Mouse (Mus musculus) forebrain, embryonic 13.5 days (tissue): ENCODE measurements around the gene Wfikkn1. TPM values are rescaled to one million over a fixed set of nuclear protein-coding genes. Genes with fewer than 3 reads are reported as not detected.

ENCODE experiments used
- ATAC-seq: fragments of 200-750 bp; cut with Nextera tagmentation; 2 replicates; pipeline ENCODE4 v1.8.0; 2017
- H3K27ac ChIP-seq: fragments of 300-500 bp; sonication (generic); 2 replicates; pipeline ENCODE4 v1.5.1; 2015; ENCODE audit warnings: inconsistent platforms, mild to moderate bottlenecking, moderate library complexity
- H3K27me3 ChIP-seq: fragments of 300-500 bp; sonication (generic); 2 replicates; pipeline ENCODE4 v1.6.1; 2015; ENCODE audit warnings: mild to moderate bottlenecking, inconsistent platforms
- H3K36me3 ChIP-seq: fragments of 300-500 bp; sonication (generic); 2 replicates; pipeline ENCODE4 v1.6.1; 2015; ENCODE audit warnings: mild to moderate bottlenecking, inconsistent platforms; ENCODE audit not compliant: poor library complexity, severe bottlenecking
- H3K4me1 ChIP-seq: fragments of 300-500 bp; sonication (generic); 2 replicates; pipeline ENCODE4 v1.6.1; 2015; ENCODE audit warnings: inconsistent platforms
- H3K4me2 ChIP-seq: fragments of 300-500 bp; sonication (generic); 2 replicates; pipeline ENCODE4 v1.6.1; 2015; ENCODE audit warnings: inconsistent platforms, mild to moderate bottlenecking, moderate library complexity
- H3K4me3 ChIP-seq: fragments of 300-500 bp; sonication (generic); 2 replicates; pipeline ENCODE4 v1.5.1; 2015; ENCODE audit warnings: mild to moderate bottlenecking, inconsistent platforms
- H3K9ac ChIP-seq: fragments of 300-500 bp; sonication (generic); 2 replicates; pipeline ENCODE4 v1.6.1; 2015; ENCODE audit warnings: mild to moderate bottlenecking, inconsistent platforms
- H3K9me3 ChIP-seq: fragments of 300-500 bp; sonication (generic); replicated peaks from 2 replicates; pipeline ENCODE4 v1.6.1; 2016; ENCODE audit warnings: inconsistent platforms
- WGBS: fragments of 180-500 bp; shearing (Covaris S2); methylation state at CpG from one replicate; pipeline ENCODE4 v1.1.7; 2015; 5-methylcytosine and 5-hydroxymethylcytosine counted together
- polyA plus RNA-seq: library from polyadenylated mRNA; unstranded; fragments of >200 nt; fragmentation: Nextera tagmentation; extraction: Ambion mirVana; gene quantifications from 2 replicates; pipeline ENCODE4 v1.2.1, GENCODE M21; 2015

The Wfikkn1 gene
- polyA plus RNA-seq, 1 experiment from 2014 or later, result 0.76 TPM

DNA sequence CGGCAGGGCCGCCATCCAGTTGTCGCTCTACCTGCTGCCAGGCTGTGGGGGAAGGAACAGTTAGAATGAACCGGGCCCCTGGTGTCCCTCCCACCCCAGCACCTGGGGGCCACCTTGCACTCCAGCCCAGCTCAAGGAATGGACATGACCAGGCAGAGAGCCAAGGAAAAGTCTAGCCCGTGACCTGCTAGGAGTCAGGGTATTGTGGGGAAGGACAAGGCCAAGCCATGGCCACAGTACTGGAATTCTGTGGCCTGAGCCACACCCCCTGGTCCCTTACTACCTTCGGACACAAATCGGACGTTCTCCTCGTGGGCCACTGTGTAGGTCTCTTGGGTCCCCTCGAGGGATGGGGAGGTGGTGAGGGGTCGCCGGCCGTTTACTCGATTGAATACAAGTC is 16.3 kb downstream of the Wfikkn1 start:
- no peaks in the 10 kb centered on the region for H3K9me3 ChIP-seq
- 93% methylated on average over 14 of the region's 14 CpGs for WGBS
- no peak overlapping the region for H3K4me2 ChIP-seq
- no peak for ATAC-seq
- H3K9ac ChIP-seq, result no peak overlapping the region
- peaks cover 40% of the 10 kb centered on the region for H3K4me1 ChIP-seq
- H3K36me3 ChIP-seq, result no peaks in the 10 kb centered on the region
- H3K27ac ChIP-seq, result no peak overlapping the region
- no peak overlapping the region for H3K4me3 ChIP-seq
- no peaks in the 10 kb centered on the region for H3K27me3 ChIP-seq

DNA sequence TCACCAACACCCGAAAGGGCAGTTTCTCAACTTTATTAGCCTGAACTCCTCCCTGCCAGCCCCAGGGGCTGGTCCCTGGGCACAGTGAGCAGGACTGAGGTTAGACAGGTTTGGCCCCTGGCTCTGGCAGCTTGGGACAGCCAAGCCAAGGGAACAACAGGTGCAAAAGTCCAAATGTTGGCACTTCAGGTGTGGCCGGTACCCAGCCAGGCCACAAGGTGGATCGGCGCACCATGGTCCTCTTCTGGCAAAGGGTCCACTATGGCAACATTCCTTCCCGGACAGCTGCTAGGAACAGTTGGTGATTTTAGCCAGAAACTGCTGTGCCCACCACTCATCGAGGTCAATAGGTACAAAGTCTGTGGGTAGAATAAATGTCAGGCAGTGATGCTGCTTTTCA is 17.0 kb downstream of the Wfikkn1 start:
- no peak overlapping the region for H3K4me3 ChIP-seq
- H3K4me2 ChIP-seq, result no peak overlapping the region
- 88% methylated on average over 6 of the region's 6 CpGs for whole genome bisulfite sequencing
- no peak overlapping the region for H3K9ac ChIP-seq
- peaks cover 35% of the 10 kb centered on the region for H3K4me1 ChIP-seq
- no peaks in the 10 kb centered on the region for H3K36me3 ChIP-seq
- H3K9me3 ChIP-seq, result no peaks in the 10 kb centered on the region
- no peaks in the 10 kb centered on the region for H3K27me3 ChIP-seq
- ATAC-seq, result no peak
- no peak overlapping the region for H3K27ac ChIP-seq

DNA sequence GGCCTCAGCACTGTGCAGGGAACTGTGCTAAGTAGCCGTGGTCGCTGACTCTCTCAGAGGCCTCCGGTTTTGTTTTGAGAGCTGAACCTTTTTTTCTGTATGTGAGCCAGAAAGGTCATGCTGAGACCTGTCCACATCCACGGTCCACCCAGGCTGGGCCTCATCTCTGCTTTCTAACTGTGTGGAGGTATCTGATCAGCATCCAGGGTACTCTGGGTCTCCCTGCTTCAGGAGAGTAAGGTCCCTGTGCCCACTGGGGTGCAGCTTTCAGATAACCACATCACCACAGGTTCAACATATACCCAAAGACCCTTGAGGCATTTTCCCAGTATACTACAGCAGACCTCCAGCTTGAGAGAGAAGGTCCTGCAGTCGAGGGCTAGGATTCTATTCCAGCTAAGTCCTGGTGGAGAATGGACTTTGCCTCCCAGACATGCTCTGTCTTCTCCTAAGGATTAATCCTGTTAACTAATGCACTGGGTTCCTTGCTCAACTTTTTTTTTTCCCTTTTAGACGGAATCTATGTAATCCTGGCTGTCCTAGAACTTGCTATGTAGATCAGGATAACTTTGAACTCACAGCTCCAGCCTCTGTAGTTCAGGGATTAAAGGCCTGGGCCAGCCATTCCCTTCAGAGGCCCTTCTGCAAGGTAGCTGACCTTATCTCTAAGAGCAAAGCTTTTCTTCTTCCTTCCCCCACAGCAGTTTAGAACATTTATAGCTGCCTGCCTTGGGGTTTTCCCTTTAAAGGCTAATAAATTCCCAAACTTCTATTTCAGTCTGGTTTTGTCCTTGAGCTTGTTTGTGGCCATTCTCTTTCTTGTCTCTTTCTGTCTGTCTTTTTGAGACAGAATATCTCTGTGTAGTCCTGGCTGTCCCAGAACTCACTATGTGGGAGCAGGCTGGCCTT is 18.7 kb downstream of the Wfikkn1 start:
- 9% methylated on average over 6 of the region's 6 CpGs for WGBS
- H3K4me1 ChIP-seq, result peaks cover 24% of the 10 kb centered on the region

DNA sequence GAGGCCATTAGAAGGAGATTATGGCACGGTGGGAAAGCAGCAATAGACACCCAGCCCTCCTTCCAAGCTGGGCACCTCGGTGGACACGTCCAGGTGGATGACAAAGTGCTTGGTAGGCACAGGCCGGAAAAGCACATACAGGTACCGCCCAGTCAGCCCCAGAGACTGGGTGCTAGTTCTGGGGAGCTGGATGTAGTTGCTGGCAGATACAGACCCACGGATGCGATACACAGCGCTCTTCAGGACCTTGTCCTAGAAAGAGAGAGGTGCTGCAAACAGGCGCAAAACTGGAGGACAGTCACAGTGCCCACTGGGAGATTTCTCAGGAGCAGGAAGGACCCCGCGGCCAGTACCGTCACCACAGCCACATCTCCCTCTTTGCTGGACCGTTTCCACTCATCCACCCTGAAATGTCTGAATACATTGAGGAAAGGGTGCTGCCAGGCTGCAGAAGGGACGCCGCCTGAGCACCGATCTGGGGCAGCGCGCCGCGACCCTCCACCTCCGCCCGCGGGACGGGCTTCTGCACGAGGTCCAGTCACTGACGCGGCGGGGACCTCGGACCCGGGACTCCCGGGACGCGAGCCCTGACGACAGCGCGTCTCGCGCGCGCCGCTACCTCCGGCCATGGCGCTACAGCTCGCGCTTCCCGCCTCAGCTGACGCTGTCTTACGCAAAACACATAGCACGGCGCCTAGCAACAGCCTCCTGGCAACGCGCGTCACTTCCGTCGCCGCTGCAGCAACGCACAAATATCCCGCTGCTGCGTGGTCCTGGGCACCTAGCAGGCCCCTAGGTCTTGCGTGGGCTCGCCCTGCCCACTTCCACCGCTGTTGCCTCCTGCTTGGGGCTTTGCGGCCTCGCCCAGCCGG is 19.6 kb downstream of the Wfikkn1 start, which contains the start of gene Wdr90:
TSS of gene Wdr90 (minus strand) at position 670 of the 872 bp plus-strand sequence.
- Histone ChIP-seq H3K4me1 (peaks cover 24% of the 10 kb centered on the region), H3K4me2 (peak within 1 kb of the TSS; percentile 87), H3K27me3 (no peaks in the 10 kb centered on the region), H3K9me3 (no peaks in the 10 kb centered on the region), H3K9ac (peak within 1 kb of the TSS; percentile 84), H3K27ac (peak within 1 kb of the TSS; percentile 68), H3K4me3 (peak within 1 kb of the TSS; percentile 65), H3K36me3 (no peaks in the 10 kb centered on the region)
- 4% methylated on average over 64 of the region's 65 CpGs for WGBS
- ATAC-seq, result peak; percentile 97

More for the DNA sequence above, 18.7 kb downstream of the Wfikkn1 start:
- Histone ChIP-seq H3K9me3 (no peaks in the 10 kb centered on the region), H3K4me3 (peak overlapping the region; percentile 65), H3K27ac (peak overlapping the region; percentile 68), H3K4me2 (peak overlapping the region; percentile 87), H3K27me3 (no peaks in the 10 kb centered on the region), H3K9ac (peak overlapping the region; percentile 84), H3K36me3 (no peaks in the 10 kb centered on the region)
- ATAC-seq, result 0 out of 2 replicates have a peak, but pooled peaks have one; percentile 1

DNA sequence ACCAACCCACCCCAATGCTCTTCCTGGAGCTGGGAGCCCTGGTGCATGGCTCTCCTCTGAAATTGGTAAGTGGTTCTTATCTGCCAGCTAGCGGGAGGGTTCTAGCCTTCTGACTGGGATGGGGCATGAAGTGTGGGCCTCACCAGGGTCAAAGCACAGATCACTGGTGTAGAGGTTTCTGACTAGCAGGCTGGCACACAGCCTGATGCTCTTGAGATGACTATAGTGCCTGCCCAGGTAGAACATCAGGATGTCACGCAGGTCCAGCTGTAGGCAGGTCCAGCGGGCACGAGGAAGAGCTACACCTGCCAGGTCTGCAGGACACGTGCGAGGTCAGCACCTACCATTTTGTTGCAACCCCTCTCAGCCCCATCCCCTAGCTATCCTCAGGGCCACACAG is 20.4 kb downstream of the Wfikkn1 start:
- H3K27ac ChIP-seq, result no peak overlapping the region
- peak overlapping the region; percentile 65 for H3K4me3 ChIP-seq
- peaks cover 24% of the 10 kb centered on the region for H3K4me1 ChIP-seq
- WGBS, result 91% methylated on average over 6 of the region's 6 CpGs
- no peaks in the 10 kb centered on the region for H3K9me3 ChIP-seq
- ATAC-seq, result no peak
- peak overlapping the region; percentile 87 for H3K4me2 ChIP-seq
- H3K27me3 ChIP-seq, result no peaks in the 10 kb centered on the region
- H3K9ac ChIP-seq, result peak overlapping the region; percentile 84
- H3K36me3 ChIP-seq, result peaks cover 3% of the 10 kb centered on the region

DNA sequence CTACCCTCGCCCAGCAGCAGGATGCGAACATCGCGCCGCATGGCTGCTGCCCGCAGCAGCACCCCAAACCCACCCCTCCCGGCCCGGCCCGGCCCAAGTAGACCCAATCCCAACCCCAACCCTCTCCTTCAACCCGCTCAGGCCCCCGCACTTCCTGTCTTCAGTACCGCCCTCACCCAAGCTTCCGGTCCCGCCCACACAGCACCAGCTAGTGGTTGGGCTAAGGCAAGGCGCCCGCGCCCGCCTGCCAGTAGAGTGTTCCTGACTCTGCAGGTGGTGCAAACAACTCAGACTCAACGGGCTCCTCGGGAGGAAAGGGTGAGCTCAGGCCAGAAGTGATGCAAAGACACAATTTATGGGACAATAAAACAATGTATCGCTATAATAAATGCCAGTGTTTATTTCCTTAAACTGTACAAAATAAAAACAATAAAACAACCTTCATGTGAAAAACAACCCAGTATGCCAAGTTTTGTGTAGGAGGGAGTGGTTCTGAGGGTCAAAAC is 36.2 kb downstream of the Wfikkn1 start, which contains the start of gene Rhot2:
TSS of gene Rhot2 (minus strand) at position 456 of the 506 bp plus-strand sequence.
- Histone ChIP-seq H3K4me3 (peak within 1 kb of the TSS; percentile 73), H3K36me3 (peaks cover 66% of the 10 kb centered on the region), H3K27me3 (no peaks in the 10 kb centered on the region), H3K27ac (peak within 1 kb of the TSS; percentile 66), H3K9me3 (no peaks in the 10 kb centered on the region), H3K9ac (peak within 1 kb of the TSS; percentile 74), H3K4me2 (peak within 1 kb of the TSS; percentile 96), H3K4me1 (peaks cover 17% of the 10 kb centered on the region)
- ATAC-seq, result peak; percentile 96
- WGBS, result 1% methylated on average over 21 of the region's 21 CpGs

DNA sequence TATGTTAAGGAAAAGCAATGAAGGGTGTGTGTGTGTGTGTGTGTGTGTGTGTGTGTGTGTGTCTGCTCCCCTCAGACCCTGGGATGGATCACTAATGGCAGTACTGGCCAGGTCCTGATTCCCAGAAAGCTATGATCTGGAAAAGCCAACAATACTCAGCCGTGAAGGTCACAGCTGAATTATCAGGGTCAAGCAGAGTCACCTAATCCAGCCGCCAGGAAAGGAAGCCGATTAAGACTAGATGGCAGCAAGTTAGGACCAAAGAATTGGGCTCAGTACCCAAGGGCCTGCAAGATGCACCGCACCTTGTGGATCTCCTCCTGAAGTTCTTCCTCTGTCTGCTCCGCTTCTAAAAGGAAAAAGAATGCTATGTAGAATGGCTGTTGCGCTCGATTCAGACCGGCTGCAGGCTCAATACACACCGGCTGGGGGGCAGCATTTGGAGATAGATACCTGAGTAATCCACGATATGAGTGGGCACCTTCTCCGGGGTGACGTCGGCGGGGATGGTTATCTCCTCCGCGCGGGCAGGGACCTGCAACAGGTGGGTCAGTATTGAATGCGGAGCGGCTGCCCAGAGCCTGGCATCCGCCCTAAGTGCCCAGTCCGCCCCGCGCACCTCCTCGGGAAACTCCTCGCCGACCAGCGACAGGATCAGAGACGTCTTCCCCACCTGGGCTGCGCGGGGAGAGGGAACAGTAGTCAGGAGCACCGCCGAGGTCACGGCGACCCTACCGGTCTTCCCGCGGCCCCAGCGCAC is 36.8 kb downstream of the Wfikkn1 start:
- H3K9me3 ChIP-seq, result no peaks in the 10 kb centered on the region
- 4% methylated on average over 35 of the region's 38 CpGs for WGBS
- H3K27me3 ChIP-seq, result no peaks in the 10 kb centered on the region
- H3K4me3 ChIP-seq, result peak overlapping the region; percentile 73
- H3K4me1 ChIP-seq, result peaks cover 17% of the 10 kb centered on the region
- ATAC-seq, result no peak; the same call in none of the 2 replicates
- H3K4me2 ChIP-seq, result peak overlapping the region; percentile 96
- H3K36me3 ChIP-seq, result peaks cover 66% of the 10 kb centered on the region
- H3K9ac ChIP-seq, result peak overlapping the region; percentile 74
- H3K27ac ChIP-seq, result peak overlapping the region; percentile 66

DNA sequence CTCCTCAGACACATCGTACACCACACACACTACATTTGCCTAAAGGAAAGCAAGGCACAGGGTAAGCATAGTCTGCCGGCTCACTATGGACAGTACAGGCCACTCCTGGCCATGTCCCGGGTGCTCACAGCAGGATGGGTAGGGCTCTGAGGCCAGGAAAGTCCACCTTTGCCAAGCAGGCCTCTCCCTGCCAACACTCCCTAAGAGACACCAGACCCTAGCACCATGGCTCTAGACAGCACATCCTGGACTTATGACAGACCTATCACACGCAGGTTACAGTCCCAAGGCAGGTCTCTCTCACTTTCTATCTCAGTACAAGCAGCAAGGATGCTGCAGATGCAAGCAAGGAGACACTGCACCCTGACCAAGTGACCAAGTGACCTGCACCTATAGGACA is 37.5 kb downstream of the Wfikkn1 start:
- H3K27me3 ChIP-seq, result no peaks in the 10 kb centered on the region
- peak overlapping the region; percentile 74 for H3K9ac ChIP-seq
- H3K27ac ChIP-seq, result no peak overlapping the region
- no peaks in the 10 kb centered on the region for H3K9me3 ChIP-seq
- peak overlapping the region; percentile 73 for H3K4me3 ChIP-seq
- peaks cover 63% of the 10 kb centered on the region for H3K36me3 ChIP-seq
- H3K4me1 ChIP-seq, result peaks cover 18% of the 10 kb centered on the region
- peak overlapping the region; percentile 96 for H3K4me2 ChIP-seq
- no peak for ATAC-seq
- 95% methylated on average over 4 of the region's 4 CpGs for WGBS

DNA sequence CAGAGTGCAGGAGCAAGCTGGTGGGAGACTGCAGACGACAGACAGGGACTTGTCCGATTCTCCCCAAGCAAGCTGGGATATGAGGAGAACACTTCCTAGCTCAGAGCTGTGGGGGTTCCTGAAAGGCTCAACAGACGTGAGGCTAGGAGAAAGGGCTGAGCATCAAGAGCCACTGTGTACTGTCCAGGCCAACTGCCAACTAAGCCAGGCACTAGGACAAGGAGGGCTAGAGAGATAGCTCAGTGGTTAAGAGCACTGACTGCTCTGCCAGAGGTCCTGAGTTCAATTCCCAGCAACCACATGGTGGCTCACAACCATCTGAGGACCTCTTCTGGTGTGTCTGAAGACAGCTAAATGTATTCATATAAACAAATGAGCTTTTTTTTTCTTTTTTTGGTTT is 38.1 kb downstream of the Wfikkn1 start:
- Histone ChIP-seq H3K4me3 (no peak overlapping the region), H3K4me1 (peaks cover 25% of the 10 kb centered on the region), H3K36me3 (peaks cover 63% of the 10 kb centered on the region), H3K9me3 (no peaks in the 10 kb centered on the region), H3K4me2 (no peak overlapping the region), H3K9ac (0 out of 2 replicates have a peak overlapping the region, but pooled peaks have one; percentile 8), H3K27ac (no peak overlapping the region), H3K27me3 (no peaks in the 10 kb centered on the region)
- WGBS, result 82% methylated on average over 3 of the region's 3 CpGs
- ATAC-seq, result no peak

DNA sequence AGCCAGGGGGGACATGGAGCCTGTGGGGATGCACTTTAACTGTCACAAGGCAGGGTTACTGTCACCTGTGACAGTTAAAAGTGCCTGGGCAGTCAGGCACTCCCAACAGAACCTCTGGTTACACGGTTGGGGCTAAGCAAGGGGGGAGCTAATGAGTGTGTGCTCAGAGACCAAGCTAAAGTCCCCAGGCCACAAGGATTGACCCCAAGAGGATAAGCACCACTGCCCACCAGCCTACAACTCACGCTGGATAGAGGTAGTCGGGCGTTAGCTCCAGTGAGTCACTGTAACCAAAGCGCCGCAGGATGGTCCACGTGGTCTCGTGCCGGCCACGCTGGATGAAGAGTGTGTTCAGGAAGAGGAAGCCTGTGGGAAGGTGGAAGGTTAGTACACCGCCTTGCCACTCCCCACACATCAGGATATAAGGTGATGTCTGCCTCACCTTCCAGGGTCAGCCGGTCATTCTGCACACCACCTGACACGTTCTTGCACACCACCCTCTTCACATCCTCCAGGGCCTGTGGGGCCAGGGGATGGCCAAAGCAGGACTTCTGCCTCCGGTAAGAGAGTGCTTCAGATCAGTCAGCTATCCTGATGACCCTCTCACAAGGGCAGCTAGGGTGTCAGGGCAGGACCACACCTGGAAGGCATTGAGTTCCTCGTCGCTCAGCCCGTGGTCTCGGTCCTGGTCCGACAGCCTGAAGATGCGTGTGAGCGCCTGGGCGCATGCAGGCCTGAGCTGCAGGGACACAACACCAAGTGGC is 39.4 kb downstream of the Wfikkn1 start, which contains the start of gene Gm20683:
TSS of gene Gm20683 (minus strand) at position 647 of the 764 bp plus-strand sequence.
- ATAC-seq, result no peak
- Histone ChIP-seq H3K36me3 (peaks cover 59% of the 10 kb centered on the region), H3K27me3 (no peaks in the 10 kb centered on the region), H3K4me3 (no peak within 1 kb of the TSS), H3K4me1 (peaks cover 37% of the 10 kb centered on the region), H3K27ac (no peak within 1 kb of the TSS), H3K4me2 (no peak within 1 kb of the TSS), H3K9ac (0 out of 2 replicates have a peak within 1 kb of the TSS, but pooled peaks have one; percentile 8), H3K9me3 (no peaks in the 10 kb centered on the region)
- 96% methylated on average over 22 of the region's 22 CpGs for WGBS
